Mouse (Mus musculus) lung, adult 2 months (tissue): ENCODE measurements around the gene Car10.

ENCODE experiments used
- CTCF ChIP-seq: fragments of 200-500 bp; IDR thresholded peaks from 2 replicates; pipeline ENCODE4 v1.5.1; 2011; ENCODE audit warnings: mild to moderate bottlenecking, low read length, control low read depth; ENCODE audit not compliant: insufficient read depth
- POLR2A ChIP-seq: fragments of 200-500 bp; IDR thresholded peaks from 2 replicates; pipeline ENCODE4 v1.6.1; 2011; ENCODE audit warnings: low read depth, mild to moderate bottlenecking, control low read depth, low read length, borderline replicate concordance; ENCODE audit errors: extremely low read depth

GRCm38 (mm10) chr11:93562330-93562865, 464.6 kb downstream of the Car10 start:
- TF ChIP-seq CTCF (no peak), POLR2A (no peak)
